In the genomic region with DNA sequence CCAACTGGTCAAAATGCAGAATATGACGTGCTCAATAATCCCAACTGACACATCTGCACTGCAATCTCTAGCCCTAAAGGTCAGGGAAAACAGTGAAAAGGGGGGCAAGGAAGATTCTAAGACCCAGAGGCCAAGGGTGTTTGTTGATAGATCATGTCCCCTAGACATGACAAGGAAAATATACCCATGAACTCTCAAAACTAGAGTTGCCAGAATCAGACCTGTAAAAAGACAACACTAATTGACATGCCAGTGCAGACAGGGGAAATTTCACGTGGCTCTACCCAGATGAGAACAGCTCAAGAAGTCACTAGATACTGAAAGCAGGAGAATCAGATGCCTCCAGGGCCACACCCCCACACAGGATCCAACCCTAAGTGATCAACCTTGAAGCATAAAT, we compare ENCODE assay signal across 35 mouse cellular contexts.
"Had no signal": no experiment of that assay in that cellular context is flagged by ENCODE, and none has a peak within 500 bp of the region (broad histone marks: within the 10 kb centered on the region; RNA-seq: fewer than 3 reads in every experiment).

No protein-coding gene starts in this region.

- ATAC-seq: hindbrain, embryonic 16.5 days; hindbrain, postnatal 0 days; inflammation-experienced regulatory T-cells, adult 6 months; intestine, embryonic 15.5 days; intestine, embryonic 16.5 days; intestine, postnatal 0 days had no signal

- H3K27me3 ChIP-seq: heart, embryonic 12.5 days; heart, embryonic 13.5 days; heart, embryonic 15.5 days; hindbrain, embryonic 12.5 days; hindbrain, embryonic 13.5 days; hindbrain, embryonic 15.5 days; intestine, embryonic 15.5 days; kidney, embryonic 15.5 days had no signal

- DNase-seq: heart, postnatal 10 days; heart, postnatal 14 days; heart, postnatal 36 days; heart, postnatal 4 days; kidney, adult 11 months; kidney, adult 18-20 months; kidney, adult 2 months; kidney, adult 8-10 months; kidney, adult 9 months; kidney, postnatal 10 days; kidney, postnatal 14 days; kidney, postnatal 25 days; kidney, postnatal 36 days; kidney, postnatal 4 days; layer of hippocampus, adult 9-11 months; layer of hippocampus, postnatal 36 days had no signal

- H3K4me1 ChIP-seq: heart, embryonic 10.5 days; heart, embryonic 12.5 days; heart, embryonic 13.5 days; heart, embryonic 15.5 days; hindbrain, embryonic 10.5 days; hindbrain, embryonic 12.5 days; hindbrain, embryonic 13.5 days; hindbrain, embryonic 15.5 days; intestine, embryonic 15.5 days; kidney, embryonic 15.5 days had no signal

- H3K4me2 ChIP-seq: heart, embryonic 11.5 days; heart, embryonic 12.5 days; heart, embryonic 13.5 days; heart, embryonic 15.5 days; hindbrain, embryonic 12.5 days; hindbrain, embryonic 13.5 days; hindbrain, embryonic 14.5 days; hindbrain, embryonic 15.5 days; intestine, embryonic 15.5 days; kidney, embryonic 15.5 days had no signal

- H3K4me3 ChIP-seq: heart, embryonic 10.5 days; heart, embryonic 12.5 days; heart, embryonic 13.5 days; heart, embryonic 15.5 days; hindbrain, embryonic 10.5 days; hindbrain, embryonic 12.5 days; hindbrain, embryonic 13.5 days; hindbrain, embryonic 15.5 days; intestine, embryonic 15.5 days; kidney, embryonic 15.5 days; layer of hippocampus, adult 2 months had no signal

- H3K9ac ChIP-seq: heart, embryonic 12.5 days; heart, embryonic 13.5 days; heart, embryonic 15.5 days; hindbrain, embryonic 12.5 days; hindbrain, embryonic 13.5 days; hindbrain, embryonic 14.5 days; hindbrain, embryonic 15.5 days; intestine, embryonic 15.5 days; kidney, embryonic 15.5 days had no signal

- H3K36me3 ChIP-seq: heart, embryonic 13.5 days; heart, embryonic 15.5 days; hindbrain, embryonic 12.5 days; hindbrain, embryonic 13.5 days; hindbrain, embryonic 15.5 days; intestine, embryonic 15.5 days; kidney, embryonic 15.5 days had no signal

- H3K27ac ChIP-seq: heart, embryonic 10.5 days; heart, embryonic 13.5 days; heart, embryonic 15.5 days; hindbrain, embryonic 10.5 days; hindbrain, embryonic 12.5 days; hindbrain, embryonic 13.5 days; hindbrain, embryonic 14.5 days; hindbrain, embryonic 15.5 days; hindbrain, postnatal 0 days; intestine, embryonic 15.5 days; kidney, embryonic 15.5 days; kidney, postnatal 0 days; layer of hippocampus, adult 2 months had no signal

- H3K9me3 ChIP-seq: heart, embryonic 10.5 days; heart, embryonic 12.5 days; heart, embryonic 13.5 days; heart, embryonic 15.5 days; hindbrain, embryonic 10.5 days; hindbrain, embryonic 12.5 days; hindbrain, embryonic 13.5 days; hindbrain, embryonic 15.5 days; intestine, embryonic 15.5 days; kidney, embryonic 15.5 days had no signal
